Mouse (Mus musculus): Measurements from ENCODE around the gene Nepro. TPM values are rescaled to one million over a fixed set of nuclear protein-coding genes. Genes with fewer than 3 reads are reported as not detected.

The Nepro gene
- polyA plus RNA-seq, 1 experiment: 3.4 TPM

DNA sequence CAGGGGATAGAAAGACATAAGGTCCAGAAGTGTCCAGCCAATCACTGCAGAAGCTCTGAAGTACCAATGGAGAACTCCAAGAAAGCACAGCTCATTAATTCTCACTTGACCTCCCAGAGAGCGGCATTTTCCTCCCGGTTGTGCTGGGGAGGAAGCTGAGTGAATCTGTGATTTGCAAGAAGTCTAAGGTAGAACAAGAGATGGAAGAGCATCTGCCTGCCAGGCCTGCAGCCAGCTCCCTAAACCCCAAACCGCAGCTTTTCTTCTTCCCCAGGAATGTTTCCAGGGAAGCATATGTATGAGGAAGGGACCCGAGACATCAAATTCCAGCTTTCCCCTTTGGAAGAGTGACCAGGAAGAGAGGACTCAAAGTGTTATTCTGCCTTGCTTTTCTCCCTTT lies 35.6 kb upstream of the Nepro start:
- Histone ChIP-seq H3K4me1 (ENCODE audit: control insufficient read depth, insufficient read depth, low read length) (no peaks in the 10 kb centered on the region), H3K27ac (ENCODE audit: insufficient read depth, low read length) (no peak overlapping the region), H3K4me3 (ENCODE audit: insufficient read depth, low read length) (no peak overlapping the region)
- TF ChIP-seq CTCF (IDR thresholded peaks at IDR 0.05; ENCODE audit: extremely low read depth, insufficient read depth, low read length): no peak
- TF ChIP-seq POLR2A (IDR thresholded peaks at IDR 0.05; ENCODE audit: extremely low read depth, insufficient read depth, low read length): no peak

DNA sequence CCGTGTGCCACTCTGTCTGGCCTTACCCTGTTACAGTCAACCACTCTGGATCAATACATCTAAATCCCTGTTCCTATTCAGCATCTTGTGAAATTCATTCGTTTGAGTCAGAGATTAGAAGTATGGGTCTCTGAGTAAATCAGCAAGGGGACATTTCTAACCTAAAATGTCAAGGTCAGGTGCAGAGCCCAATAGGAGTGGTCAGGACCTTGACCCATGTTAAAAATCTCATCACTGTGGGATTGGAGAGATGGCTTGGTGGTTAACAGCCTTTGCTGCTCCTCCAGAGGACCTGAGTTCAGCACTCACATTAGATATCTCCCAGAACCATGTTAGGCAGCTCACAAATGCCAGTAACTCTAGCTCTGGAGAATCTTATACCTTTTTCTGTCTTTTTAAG lies 33.6 kb upstream of the Nepro start:
- TF ChIP-seq POLR2A (IDR thresholded peaks at IDR 0.05; ENCODE audit: extremely low read depth, insufficient read depth, low read length): no peak
- TF ChIP-seq CTCF (IDR thresholded peaks at IDR 0.05; ENCODE audit: extremely low read depth, insufficient read depth, low read length): no peak
- no peak overlapping the region for H3K4me3 ChIP-seq (ENCODE audit: insufficient read depth, low read length)
- H3K4me1 ChIP-seq (ENCODE audit: control insufficient read depth, insufficient read depth, low read length): no peaks in the 10 kb centered on the region
- H3K27ac ChIP-seq (ENCODE audit: insufficient read depth, low read length): no peak overlapping the region

DNA sequence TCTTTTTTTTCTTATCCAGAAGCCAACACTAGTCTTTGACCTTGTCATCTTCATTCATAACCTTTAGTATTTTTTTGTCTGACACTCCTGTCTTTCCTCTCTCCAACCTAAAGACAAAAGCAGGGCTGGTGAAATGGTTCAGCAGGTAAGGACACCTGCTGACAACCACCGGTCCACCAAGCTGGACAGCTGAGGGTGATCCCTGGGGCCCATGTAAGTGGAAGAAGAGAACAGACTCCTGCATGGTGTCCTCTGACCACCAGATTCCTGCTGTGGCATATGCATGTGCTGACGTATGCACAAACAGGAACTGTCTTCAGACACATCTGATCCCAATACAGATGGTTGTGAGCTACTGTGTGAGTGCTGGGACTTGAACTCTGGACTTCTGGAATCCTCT lies 33.0 kb upstream of the Nepro start:
- Histone ChIP-seq H3K4me1 (ENCODE audit: control insufficient read depth, insufficient read depth, low read length) (no peaks in the 10 kb centered on the region), H3K27ac (ENCODE audit: insufficient read depth, low read length) (no peak overlapping the region), H3K4me3 (ENCODE audit: insufficient read depth, low read length) (no peak overlapping the region)
- TF ChIP-seq CTCF (IDR thresholded peaks at IDR 0.05; ENCODE audit: extremely low read depth, insufficient read depth, low read length) (no peak), POLR2A (IDR thresholded peaks at IDR 0.05; ENCODE audit: extremely low read depth, insufficient read depth, low read length) (no peak)

- Histone ChIP-seq H3K4me3 (ENCODE audit: insufficient read depth, low read length) (no peak overlapping the region), H3K27ac (ENCODE audit: insufficient read depth, low read length) (no peak overlapping the region), H3K4me1 (ENCODE audit: control insufficient read depth, insufficient read depth, low read length) (no peaks in the 10 kb centered on the region)
- TF ChIP-seq CTCF (IDR thresholded peaks at IDR 0.05; ENCODE audit: extremely low read depth, insufficient read depth, low read length) (no peak), POLR2A (IDR thresholded peaks at IDR 0.05; ENCODE audit: extremely low read depth, insufficient read depth, low read length) (no peak)
These were observed 32.5 kb upstream of the Nepro start for GRCm38 (mm10) chr16:44691561-44692141.

- Histone ChIP-seq H3K27ac (ENCODE audit: insufficient read depth, low read length) (no peak overlapping the region), H3K4me1 (ENCODE audit: control insufficient read depth, insufficient read depth, low read length) (no peaks in the 10 kb centered on the region), H3K4me3 (ENCODE audit: insufficient read depth, low read length) (no peak overlapping the region)
- TF ChIP-seq POLR2A (IDR thresholded peaks at IDR 0.05; ENCODE audit: extremely low read depth, insufficient read depth, low read length): no peak
- TF ChIP-seq CTCF (IDR thresholded peaks at IDR 0.05; ENCODE audit: extremely low read depth, insufficient read depth, low read length): no peak
These were observed 31.6 kb upstream of the Nepro start for GRCm38 (mm10) chr16:44692541-44692940.

GRCm38 (mm10) chr16:44693695-44694094 lies 30.4 kb upstream of the Nepro start:
- Histone ChIP-seq H3K4me3 (ENCODE audit: insufficient read depth, low read length) (no peak overlapping the region), H3K4me1 (ENCODE audit: control insufficient read depth, insufficient read depth, low read length) (no peaks in the 10 kb centered on the region), H3K27ac (ENCODE audit: insufficient read depth, low read length) (no peak overlapping the region)
- TF ChIP-seq CTCF (IDR thresholded peaks at IDR 0.05; ENCODE audit: extremely low read depth, insufficient read depth, low read length) (no peak), POLR2A (IDR thresholded peaks at IDR 0.05; ENCODE audit: extremely low read depth, insufficient read depth, low read length) (no peak)

GRCm38 (mm10) chr16:44695214-44695858 lies 28.8 kb upstream of the Nepro start:
- H3K4me1 ChIP-seq (ENCODE audit: control insufficient read depth, insufficient read depth, low read length): no peaks in the 10 kb centered on the region
- no peak overlapping the region for H3K27ac ChIP-seq (ENCODE audit: insufficient read depth, low read length)
- no peak overlapping the region for H3K4me3 ChIP-seq (ENCODE audit: insufficient read depth, low read length)
- TF ChIP-seq POLR2A (IDR thresholded peaks at IDR 0.05; ENCODE audit: extremely low read depth, insufficient read depth, low read length): no peak
- TF ChIP-seq CTCF (IDR thresholded peaks at IDR 0.05; ENCODE audit: extremely low read depth, insufficient read depth, low read length): no peak

- Histone ChIP-seq H3K27ac (ENCODE audit: insufficient read depth, low read length) (no peak overlapping the region), H3K4me3 (ENCODE audit: insufficient read depth, low read length) (no peak overlapping the region), H3K4me1 (ENCODE audit: control insufficient read depth, insufficient read depth, low read length) (no peaks in the 10 kb centered on the region)
- TF ChIP-seq CTCF (IDR thresholded peaks at IDR 0.05; ENCODE audit: extremely low read depth, insufficient read depth, low read length) (no peak), POLR2A (IDR thresholded peaks at IDR 0.05; ENCODE audit: extremely low read depth, insufficient read depth, low read length) (no peak)
These were observed 28.1 kb upstream of the Nepro start for GRCm38 (mm10) chr16:44695859-44696620.

- Histone ChIP-seq H3K4me3 (ENCODE audit: insufficient read depth, low read length) (no peak overlapping the region), H3K4me1 (ENCODE audit: control insufficient read depth, insufficient read depth, low read length) (no peaks in the 10 kb centered on the region), H3K27ac (ENCODE audit: insufficient read depth, low read length) (no peak overlapping the region)
- TF ChIP-seq POLR2A (IDR thresholded peaks at IDR 0.05; ENCODE audit: extremely low read depth, insufficient read depth, low read length) (no peak), CTCF (IDR thresholded peaks at IDR 0.05; ENCODE audit: extremely low read depth, insufficient read depth, low read length) (no peak)
These were observed 26.5 kb upstream of the Nepro start for GRCm38 (mm10) chr16:44697473-44698205.
